Mouse (Mus musculus) ES-CJ7 (cell line): ENCODE measurements around the gene Ndufa13.
"Not testable (repeated sequence)": the region's sequence is repeated elsewhere in the genome, so short reads cannot be mapped to it uniquely, and the experiment has no call there.

ENCODE experiments used
- DNase-seq: peaks from one replicate; pipeline ENCODE4 v3.0.0; 2011; ENCODE audit warnings: low read depth, low spot score

Gene Ndufa13

GRCm38 (mm10) chr8:69902163-69903062 is at the start of gene Ndufa13, which contains the start of the genes Tssk6 and Yjefn3:
Gene Ndufa13, minus strand, starts transcription at chr8:69902558.
Gene Tssk6, plus strand, starts transcription at chr8:69902184.
Gene Yjefn3, minus strand, starts transcription at chr8:69902712.
- peak; percentile 66 for DNase-seq

- DNase-seq: no peak
Observed at GRCm38 (mm10) chr8:69950300-69950699, 47.9 kb upstream of the Ndufa13 start.

DNA sequence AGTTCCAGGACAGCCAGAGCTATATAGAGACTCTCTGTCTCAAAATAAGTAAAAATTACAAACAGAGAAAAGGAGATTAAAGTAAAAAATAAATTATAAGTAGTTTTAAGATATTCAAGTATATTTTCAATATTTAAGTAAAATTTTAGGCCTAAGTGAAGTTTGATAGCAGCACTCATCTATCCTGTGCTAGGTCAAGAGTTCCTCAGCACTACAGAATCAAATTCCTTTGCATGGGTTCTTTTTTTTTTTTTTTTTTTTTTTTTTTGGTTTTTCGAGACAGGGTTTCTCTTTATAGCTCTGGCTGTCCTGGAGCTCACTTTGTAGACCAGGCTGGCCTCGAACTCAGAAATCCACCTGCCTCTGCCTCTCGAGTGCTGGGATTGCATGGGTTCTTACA is 40.1 kb upstream of the Ndufa13 start:
- not testable (repeated sequence) for DNase-seq

DNA sequence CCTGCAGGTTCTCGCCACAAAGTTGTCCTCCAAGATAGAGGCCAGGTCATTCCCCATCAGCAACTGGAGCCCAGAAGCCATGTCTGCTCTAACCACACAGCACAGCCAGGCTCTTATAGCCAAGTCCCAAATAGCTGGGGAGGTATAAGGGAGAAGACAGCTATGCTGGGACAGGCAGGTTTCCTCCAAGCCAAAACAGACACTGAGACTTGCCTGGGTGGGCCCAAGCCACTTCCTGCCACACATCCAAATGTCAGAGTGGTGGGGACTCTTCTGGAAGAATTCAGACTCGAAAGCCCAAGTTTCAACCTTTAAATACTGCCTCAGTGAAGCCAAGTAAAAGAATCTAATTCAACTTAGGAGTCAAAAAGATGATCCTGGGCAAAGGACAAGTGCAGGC is 38.0 kb upstream of the Ndufa13 start:
- DNase-seq: no peak

DNA sequence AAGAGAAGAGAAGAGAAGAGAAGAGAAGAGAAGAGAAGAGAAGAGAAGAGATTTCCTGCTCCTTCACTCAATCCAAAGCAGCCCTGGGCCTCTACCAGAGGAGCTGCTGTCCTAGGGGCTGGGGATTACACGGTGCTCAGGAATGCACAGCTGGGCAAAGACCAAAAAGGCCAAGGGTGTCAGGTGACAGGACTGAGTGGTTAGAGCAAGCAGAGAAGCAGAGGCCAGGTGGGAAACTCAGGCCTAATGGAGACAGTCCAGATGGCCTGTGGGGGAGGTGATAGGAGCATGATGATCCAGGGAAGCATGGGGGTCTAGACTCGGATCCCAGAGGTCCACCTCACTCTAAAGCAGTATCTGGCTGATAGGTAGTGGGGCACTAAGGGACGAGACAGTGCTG is 37.3 kb upstream of the Ndufa13 start:
- peak; percentile 67 for DNase-seq

DNA sequence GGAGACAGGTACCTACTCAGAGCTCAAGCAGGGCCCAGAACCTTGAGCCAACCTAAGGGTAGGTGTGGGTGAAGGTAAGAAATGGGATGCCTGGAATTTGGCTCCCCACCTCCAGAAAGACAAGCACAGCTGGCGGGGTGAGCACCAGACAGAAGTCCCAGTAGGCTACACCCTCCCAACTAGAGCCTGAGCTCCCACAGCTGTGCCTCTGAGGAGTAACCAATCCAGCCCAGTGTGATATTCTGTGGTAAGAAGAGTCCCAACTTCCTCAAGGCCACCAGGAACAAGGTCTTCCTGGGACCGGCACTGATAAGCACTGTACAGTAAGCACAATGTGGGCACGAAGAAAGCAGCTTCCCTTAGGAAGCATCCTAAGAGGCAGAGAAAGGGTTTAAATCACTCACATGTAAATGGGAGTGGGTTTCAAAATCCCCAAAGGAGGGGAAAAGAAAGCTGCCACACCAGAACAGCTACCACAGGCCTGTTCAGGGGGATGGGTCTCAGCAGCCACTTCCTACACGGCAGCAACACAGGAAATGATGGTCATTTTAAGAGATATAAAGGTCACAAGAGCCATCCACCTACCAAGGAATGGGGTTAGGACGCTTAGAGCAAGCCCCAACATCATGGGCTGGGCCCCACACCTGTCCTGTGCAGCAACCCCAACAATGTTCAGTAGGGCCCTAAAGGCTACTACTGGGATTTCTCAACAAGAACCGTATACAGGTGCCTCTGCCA is 36.1 kb upstream of the Ndufa13 start:
- DNase-seq: peak; percentile 50

DNA sequence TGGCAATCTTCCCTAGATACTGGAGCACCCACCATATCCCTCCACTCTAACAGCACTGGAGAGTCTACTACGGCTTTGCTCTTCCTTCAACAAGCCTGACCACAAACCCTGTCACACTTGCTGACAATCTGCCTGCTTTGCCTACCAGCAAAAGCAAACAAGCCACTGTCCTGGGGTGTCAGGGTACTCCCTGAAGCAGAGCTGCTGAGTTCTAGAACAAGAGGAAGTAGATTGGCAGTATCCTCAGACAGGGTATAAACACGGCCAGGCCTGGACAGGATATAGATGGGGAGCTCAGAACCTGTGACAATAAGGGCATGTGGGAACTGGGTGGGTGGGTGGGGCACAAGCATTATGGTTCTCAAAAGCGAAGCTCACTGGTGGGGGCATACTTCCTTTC is 35.1 kb upstream of the Ndufa13 start:
- no peak for DNase-seq

GRCm38 (mm10) chr8:69936050-69936794 is 33.9 kb upstream of the Ndufa13 start:
- peak; percentile 100 for DNase-seq

DNA sequence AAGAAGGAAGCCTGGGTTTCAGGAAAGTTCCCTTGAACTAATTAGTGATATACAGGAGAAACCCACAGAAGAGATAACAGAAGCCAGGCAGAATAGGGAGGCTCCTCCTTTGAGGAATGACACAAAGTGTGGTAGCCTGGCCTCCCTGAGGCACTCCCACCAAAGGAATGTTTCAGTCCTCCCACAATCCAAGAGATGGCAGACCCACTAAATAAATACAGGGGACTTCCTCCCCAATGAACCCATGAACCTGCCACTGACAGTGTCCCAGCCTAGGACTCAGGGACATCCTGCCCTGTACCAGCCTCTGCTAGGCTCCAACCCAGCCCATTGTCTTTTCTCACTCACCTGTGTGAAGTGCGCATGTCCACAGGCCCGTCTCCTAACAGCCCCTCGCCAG is 33.1 kb upstream of the Ndufa13 start:
- DNase-seq: peak; percentile 80

- DNase-seq: peak; percentile 69
Observed at GRCm38 (mm10) chr8:69934582-69934981, 32.2 kb upstream of the Ndufa13 start.

DNA sequence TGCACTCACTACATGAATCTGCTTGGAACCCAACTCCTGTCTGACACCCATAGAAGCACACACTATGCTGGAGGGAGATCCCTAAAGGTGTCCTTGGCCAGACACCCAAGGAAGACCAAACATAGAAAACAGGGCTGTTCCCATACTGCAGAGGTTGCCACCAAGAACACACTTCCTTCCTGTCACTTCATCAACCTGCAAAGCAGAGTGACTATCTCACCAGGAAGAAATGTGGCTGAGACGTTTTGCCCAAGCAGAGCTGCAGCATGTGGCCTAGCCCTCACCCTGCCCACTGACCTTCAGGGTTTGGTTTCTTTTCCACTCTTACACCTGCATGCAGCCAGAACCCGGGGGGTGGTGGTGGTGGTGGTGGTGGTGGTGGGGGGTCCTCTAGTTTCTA is 31.5 kb upstream of the Ndufa13 start:
- no peak for DNase-seq

GRCm38 (mm10) chr8:69926901-69927300 is 24.5 kb upstream of the Ndufa13 start:
- no peak for DNase-seq

GRCm38 (mm10) chr8:69923986-69924385 is 21.6 kb upstream of the Ndufa13 start:
- no peak for DNase-seq

- DNase-seq: no peak
Observed at GRCm38 (mm10) chr8:69921141-69921540, 18.8 kb upstream of the Ndufa13 start.

DNA sequence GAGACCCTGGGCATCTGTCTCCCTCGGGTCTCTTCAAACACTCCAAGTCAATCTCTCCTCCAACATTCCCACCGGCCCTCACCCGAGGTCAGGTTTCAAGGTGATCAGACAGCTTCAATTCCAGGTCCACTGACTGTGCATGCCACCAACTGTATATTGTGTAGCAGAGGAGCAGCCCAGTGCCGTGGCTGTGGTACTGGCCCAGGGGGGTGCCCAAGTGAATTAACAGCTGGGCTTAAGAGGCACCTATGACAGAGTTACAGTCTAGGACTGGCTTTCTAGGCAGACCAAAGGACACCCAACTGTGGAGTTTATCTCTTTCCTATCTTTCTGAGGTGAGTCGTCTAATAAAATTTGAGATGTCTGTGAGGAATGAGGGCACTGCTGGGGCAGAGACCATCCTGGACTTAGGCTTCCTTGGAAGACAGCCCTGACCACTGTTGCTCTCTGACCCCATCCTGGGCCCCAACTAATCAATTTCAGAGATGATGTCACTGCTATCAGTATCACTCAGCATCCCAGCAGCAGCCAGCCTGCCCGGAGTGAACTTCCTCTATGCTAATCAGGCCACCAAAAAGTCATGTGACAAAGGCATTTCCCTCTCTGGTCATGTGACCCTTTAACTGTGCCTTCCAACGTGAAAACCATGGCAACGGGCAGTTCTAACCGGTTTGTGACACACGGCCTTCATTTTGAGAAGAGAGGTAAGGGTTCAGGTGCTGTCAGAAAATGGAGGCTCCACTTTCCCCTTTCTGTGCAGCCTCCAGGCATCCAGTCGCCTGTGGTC is 17.7 kb upstream of the Ndufa13 start:
- peak; percentile 99 for DNase-seq

DNA sequence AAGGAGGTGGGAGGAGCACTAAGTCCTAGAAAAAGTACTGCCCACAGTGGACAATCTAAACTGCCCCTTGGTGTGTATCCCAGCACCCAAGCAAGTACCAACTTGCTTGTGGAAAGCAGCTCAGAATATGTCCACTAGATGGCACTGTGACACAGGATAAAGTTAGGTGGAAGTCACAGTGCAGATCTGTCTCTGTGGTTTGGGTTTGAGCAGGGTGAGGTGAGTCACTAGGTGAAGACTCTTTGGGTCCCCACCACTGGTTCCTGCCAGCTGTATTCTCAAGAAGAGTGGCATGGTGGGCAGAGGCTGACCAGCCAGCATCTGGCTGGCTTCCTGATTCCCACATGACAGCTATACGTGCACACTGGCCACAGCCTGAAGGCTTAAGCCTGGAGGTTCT is 16.7 kb upstream of the Ndufa13 start:
- DNase-seq: peak; percentile 96

- DNase-seq: no peak
Observed at GRCm38 (mm10) chr8:69918506-69918905, 16.1 kb upstream of the Ndufa13 start.

DNA sequence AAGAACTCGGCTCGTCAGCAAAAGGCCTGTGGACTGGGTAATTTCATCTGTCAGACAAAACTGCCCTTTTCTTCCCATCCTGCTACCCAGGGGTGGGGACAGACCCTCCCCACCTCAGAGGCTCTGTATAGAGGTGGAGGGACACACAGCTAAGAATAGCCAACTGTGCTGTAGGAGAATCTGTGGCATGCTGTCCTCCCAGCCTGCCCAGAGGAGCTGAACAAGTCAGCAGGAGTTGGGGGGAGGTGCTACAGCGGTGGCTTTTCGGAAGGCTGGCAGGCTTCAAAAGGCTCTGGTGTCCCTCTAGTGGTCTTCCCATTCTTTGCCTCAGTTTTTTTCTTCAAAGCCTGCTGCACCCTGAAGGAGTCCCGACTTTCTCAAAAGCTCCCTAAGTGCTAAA is 13.4 kb upstream of the Ndufa13 start:
- peak; percentile 69 for DNase-seq

- no peak for DNase-seq
Observed at GRCm38 (mm10) chr8:69914526-69914925, 12.2 kb upstream of the Ndufa13 start.

DNA sequence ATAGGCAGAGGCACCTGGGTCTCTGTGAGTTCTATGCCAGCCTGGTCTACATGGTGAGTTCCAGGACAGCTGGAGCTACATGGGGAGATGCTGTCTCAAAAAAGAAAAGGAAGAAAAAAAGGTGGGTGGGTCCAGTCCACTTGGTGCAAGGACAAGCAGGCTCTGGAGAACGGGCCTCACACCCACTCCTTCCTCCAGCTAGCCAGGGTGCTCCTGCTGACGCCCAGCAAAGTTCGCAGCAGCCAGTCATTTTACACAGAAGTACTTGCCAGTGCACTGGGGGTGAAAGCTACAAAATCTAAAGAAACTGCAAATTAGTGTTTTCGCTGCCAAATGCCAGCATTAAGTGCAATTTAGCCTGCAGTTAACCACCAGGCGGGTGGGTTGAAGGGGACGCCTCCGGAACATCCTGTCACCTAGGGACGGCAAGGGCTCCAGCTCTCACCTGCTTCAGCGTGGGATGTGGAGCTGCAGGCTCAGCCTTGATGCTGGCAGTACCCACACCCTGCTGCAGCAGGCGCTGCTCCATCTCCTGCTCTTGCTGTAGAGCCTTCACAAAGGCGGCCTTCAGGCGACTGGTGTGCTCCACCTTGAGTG is 10.2 kb upstream of the Ndufa13 start:
- DNase-seq: no peak

GRCm38 (mm10) chr8:69911917-69912316 is 9.6 kb upstream of the Ndufa13 start:
- no peak for DNase-seq
